Mouse (Mus musculus) frontal cortex, postnatal 25 days (tissue): ENCODE measurements at regions not wholly inside any gene's neighbourhood (a gene's known extent, or its start where the extent isn't known, plus 50 kb on each side); places are given as distances from the start of the nearest gene placed in this dataset.

Experiments used
- DNase-seq, 2 experiments: peaks; one replicate each; pipeline ENCODE4 v3.0.0; 2022; ENCODE audit warnings: low spot score in 2 of 2

GRCm38 (mm10) chr4:47534959-47535358 lies 60.5 kb downstream of the Sec61b start:
- DNase-seq, result no peak

- DNase-seq, result no peak
Observed at GRCm38 (mm10) chr4:47567694-47568093, 93.2 kb downstream of the Sec61b start.

GRCm38 (mm10) chr4:47570846-47571245 lies 96.4 kb downstream of the Sec61b start:
- DNase-seq, result no peak

- DNase-seq, result no peak
Observed at GRCm38 (mm10) chr4:47576011-47576410, 101.6 kb downstream of the Sec61b start.

DNA sequence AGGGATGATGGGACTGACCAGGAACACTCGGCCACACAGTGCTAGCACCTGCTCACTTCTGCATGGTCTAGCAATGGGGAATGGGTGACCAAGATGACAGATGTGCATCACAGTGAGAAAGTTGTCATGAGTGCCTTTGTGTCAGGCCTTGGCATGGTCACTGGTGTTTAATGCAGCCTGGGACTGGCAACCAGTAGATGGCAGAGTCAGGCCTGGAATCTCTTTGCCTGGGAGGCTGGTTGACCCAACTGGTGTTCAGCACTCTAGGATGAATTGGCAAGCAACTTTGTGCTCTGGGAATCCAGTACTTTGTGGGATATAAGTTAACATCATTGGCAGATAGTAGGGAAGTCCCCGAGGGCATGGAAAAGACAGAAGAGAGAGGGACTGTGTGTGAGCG lies 103.0 kb downstream of the Sec61b start:
- DNase-seq, result peak; percentile 11 to 23

- DNase-seq, result no peak
Observed at GRCm38 (mm10) chr4:47578637-47579036, 104.2 kb downstream of the Sec61b start.

DNA sequence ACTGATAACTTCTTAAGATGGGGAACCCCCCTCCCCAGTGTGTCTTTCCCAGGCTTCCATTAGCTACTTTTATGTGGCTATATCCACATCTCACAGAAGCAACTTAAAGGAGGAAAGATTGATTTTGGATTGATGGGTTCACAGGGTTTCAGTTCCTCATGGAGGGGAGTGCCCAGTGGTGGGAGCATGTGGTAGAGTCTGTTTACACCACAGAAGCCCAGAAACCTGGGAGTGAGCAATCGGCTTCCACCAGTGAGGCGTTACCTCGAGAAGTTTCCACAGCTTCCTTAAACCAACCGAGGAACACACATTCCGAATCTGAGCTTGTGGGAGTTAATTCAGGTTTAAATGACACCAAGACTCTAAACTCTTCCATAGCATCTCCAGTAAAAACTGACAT lies 106.1 kb downstream of the Sec61b start:
- DNase-seq, result no peak

DNA sequence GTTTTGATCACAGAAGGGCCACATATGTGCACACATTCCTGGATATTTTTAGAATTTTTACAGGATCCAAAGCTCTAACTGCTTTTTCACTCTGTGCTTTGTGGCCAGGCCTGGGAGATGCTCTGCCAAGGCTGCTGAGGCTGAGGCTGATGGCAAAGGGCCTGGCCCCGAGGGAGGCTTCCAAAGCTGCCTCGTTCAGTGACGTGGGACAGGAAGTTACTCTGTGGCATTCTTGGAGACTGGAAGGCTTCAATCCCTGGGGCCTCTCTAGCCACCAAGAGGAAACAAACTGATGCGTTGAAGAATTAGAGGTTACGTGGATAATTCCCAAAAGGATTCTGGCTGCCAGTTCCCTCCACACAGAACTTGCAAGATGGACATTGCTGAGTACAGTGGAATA lies 112.8 kb downstream of the Sec61b start:
- no peak for DNase-seq

DNA sequence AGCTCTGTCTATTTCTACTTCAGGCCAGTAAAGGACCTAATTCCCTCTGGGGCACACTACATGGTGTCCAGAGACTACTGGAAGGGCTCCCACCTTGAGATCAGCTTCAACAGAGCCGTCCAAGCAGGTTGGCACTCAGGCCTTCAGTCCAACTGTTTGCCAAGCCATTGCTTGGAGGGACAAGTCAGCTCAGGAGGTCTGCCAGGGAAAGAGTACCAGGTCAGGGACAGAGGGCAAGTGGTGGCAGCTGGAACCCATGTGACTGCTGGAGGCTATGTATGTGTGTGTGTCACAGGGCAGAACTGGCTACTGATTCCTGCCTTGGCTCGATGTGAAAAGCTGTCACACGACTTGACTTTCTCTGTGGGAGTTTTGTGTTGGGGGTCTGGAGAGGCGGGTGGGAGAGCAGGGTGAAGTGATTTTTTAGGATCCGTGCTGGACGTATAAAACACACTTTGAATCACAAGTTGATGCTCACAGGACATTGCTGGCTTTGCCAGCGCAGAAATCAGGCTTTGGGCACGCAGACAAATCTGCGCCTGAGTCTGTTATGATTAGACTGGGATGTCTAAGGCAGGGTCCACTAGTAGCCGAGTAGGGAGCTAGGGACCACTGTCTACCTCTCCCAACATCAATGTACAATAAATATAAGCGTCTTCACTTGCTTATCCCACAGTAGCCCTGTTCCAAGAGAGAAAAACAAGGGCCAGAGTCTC lies 118.0 kb downstream of the Sec61b start:
- no peak for DNase-seq

DNA sequence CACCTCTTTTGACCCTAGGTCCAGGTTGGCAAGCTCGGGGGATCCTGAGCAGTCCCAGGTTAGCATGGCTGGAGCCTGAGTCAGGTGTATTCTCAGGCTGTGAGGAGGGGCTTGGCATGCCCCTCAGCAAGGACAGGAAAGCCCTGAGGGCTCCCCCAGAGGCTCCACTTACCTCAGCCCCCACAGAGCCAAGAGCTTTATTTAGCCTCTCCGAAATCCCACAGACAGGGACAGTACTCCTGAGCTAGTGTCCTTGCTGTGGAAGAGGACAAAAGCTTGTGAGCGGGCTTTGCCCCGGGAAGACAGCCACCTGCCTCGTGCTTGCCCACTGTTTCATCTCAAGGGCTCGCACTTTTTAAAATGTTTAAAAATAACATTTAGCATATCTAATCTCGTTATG lies 118.7 kb downstream of the Sec61b start:
- DNase-seq, result no peak

- DNase-seq, result no peak
Observed at GRCm38 (mm10) chr4:47594171-47594570, 119.7 kb downstream of the Sec61b start.

DNA sequence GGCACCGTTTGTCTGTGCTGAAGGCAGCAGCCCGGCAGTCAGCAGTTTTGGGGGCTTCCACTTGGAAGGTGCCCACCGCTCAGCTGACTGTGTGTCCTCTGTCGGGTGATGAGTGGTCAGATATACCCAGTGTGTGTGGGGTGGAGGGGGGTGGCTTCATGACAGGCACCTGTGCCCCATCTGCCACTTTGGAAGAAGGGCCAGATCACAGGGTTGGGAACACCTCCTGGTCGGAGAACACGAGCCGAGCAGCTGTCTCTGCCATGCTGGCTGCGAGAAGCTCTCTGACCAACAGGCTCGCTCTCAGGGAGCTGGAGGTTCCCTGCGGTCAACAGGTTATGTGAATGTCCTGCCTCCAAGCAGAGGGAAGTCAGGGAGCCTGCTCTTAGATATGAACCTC lies 121.4 kb downstream of the Sec61b start:
- DNase-seq, result no peak

- no peak for DNase-seq
Observed at GRCm38 (mm10) chr4:47597586-47597985, 123.1 kb downstream of the Sec61b start.

DNA sequence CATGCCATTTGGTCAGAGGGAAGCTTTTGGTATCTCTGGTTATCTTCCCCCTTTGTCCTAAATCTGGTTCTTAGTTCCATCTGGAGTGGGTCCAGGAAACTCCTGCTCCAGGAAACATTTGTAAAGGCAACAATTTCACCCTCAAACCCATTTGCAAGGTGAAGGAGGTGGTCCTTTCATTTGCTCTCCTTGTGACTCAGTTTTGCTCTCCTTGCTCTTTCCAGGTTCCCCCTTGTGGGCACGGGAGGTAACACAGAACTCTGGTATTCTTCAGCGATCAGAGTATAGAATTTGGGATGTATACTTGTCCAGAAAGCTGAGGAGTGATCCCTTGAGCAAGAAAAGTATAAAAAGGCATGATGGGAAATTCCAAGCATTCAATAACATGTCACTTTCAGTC lies 123.8 kb downstream of the Sec61b start:
- DNase-seq, result peak in 1 of 2 experiments; percentile 40

GRCm38 (mm10) chr4:47601301-47602070 lies 127.0 kb downstream of the Sec61b start:
- no peak for DNase-seq

DNA sequence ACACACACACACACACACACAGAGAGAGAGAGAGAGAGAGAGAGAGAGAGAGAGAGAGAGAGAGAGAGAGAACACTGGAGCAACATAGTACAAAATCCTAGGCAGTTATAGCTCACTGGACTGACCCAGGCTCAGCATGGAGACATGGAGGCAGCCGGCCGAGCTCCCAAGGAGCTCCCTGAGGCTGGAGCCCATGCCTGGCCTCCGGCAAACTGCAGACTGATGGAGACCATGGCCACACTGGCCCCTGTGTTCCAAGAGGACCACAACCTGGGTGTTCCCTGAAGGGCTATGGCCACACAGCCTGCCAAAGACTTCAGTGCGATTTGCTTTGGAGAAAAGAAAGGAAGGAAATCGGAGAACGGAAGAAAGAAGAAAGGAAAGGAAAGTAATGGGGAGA lies 128.9 kb downstream of the Sec61b start:
- DNase-seq, result no peak

DNA sequence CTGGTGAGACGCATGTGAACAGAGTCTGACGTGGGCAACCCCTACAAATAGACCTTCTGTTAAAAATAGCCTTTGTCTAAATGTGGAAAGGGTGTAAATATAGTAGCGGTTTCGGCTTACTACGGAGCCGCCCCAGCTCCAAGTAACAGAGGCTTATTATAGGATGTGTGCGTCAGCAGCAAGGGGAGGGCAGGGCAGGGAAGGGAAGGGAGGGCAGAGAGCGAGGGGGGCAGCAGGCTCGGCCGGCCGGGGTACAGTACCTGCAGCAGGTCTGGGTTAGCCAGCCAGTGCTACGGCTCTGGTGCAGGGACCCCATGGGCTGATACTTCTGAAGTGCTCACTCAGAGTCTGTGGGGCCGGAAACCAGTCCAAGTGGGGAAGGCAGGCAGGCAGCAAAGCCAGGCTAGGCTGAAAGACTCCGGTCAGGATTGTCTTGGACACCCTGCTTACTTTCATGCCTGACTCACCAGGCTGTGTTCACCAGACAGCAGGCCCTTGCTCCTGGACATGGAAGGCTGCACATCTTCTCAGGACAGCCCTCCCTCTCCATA lies 129.5 kb downstream of the Sec61b start:
- DNase-seq, result no peak

GRCm38 (mm10) chr4:47605676-47606075 lies 131.2 kb downstream of the Sec61b start:
- DNase-seq, result no peak

DNA sequence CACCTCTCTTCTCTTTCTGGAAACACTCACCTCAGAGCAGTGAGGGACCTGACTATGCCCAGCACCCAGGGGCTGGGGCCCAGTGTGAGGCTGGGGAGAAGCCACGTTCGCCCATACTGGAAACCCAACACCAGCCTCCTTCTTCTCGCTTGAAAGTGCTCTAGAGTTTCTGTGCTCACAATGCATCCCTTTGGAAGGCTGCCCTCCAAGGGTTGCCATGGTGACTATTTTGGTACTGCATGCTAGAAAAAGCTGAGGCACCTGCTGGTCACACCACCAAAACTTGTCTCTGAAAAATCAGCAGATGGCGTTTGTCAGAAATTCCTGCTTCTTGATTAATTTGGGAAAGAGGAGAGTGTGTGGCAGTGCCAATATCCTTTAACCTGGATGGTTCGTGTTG lies 134.2 kb downstream of the Sec61b start:
- peak; percentile 72 to 73 for DNase-seq

DNA sequence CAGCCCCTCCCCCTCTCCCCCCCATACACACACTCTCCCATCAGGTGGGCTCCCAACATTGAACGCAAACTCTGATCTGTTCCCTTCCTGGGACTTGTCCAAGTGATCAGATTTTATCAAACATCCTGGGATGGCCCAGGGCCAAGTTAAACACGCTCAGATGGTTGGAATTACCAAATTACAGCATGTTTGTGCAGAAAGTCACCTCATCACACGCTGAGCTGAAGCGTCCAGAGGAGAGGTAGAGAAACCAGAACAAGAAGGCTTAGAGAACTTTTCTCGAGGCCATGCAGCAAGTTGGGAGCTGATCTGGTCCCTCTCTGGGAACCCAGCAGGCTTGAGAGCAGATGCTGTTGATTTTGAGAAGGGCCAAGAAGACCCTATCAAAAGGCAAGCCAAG lies 136.5 kb downstream of the Sec61b start:
- no peak for DNase-seq

GRCm38 (mm10) chr4:47616525-47616924 lies 142.1 kb downstream of the Sec61b start:
- no peak for DNase-seq

DNA sequence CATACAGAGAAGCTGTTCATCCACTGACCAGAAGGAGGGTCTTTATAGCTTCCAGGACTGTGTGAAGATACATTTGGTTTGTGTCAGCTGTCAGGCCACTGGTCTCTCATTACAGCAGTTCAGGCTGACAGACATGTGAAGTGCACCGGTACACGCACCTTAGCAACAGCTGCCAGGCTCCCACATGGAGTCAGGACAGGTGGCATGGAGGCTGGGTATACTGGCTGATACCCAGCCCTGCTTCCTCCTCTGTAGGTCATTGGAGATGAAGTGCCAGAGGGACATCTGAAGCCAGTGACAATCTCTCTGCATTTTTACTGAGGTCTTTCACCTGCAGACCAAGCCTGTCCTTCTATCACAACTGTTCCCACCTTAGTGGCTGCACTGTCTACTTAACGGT lies 146.2 kb downstream of the Sec61b start:
- DNase-seq, result no peak
